Mouse (Mus musculus) urinary bladder, postnatal 0 days (tissue): ENCODE results near the gene Gm21778. TPM values are rescaled to one million over a fixed set of nuclear protein-coding genes. Genes with fewer than 3 reads are reported as not detected.

Experiments used
- polyA plus RNA-seq: library from polyadenylated mRNA; unstranded; fragments of >200 nt; fragmentation: Nextera tagmentation; extraction: Ambion mirVana; gene quantifications from 2 replicates; pipeline ENCODE4 v1.2.1, GENCODE M21; 2015

Gene Gm21778
- polyA plus RNA-seq, result not detected in 2 replicates

GRCm38 (mm10) chrY:5942160-5942559 is at the start of gene Gm21778:
Gm21778 (plus strand) TSS chrY:5942460.

Other genes with a start within 250 kb of the Gm21778 start
- not detected in 2 replicates for gene Gm20914, start 216.5 kb upstream of the Gm21778 start, polyA plus RNA-seq
- not detected in 2 replicates for gene Gm28171, start 149.1 kb upstream of the Gm21778 start, polyA plus RNA-seq